Mouse (Mus musculus) left cerebral cortex, postnatal 4 days (tissue): ENCODE measurements at regions not wholly inside any gene's neighbourhood (a gene's known extent, or its start where the extent isn't known, plus 50 kb on each side); places are given as distances from the start of the nearest gene placed in this dataset.

Source experiments
- DNase-seq: peaks from one replicate; pipeline ENCODE4 v3.0.0-alpha.2; 2022
- intact Hi-C: fragments of 180-260 bp; cut with DNase I; formaldehyde crosslinking; loops from one replicate; pipeline ENCODE4 v1.15.1; 2025

- intact Hi-C loops = no loop called here
- DNase-seq = no peak
These were observed 508.8 kb downstream of the Pdcd6ip start for GRCm38 (mm10) chr9:113199241-113199640.

- no peak for DNase-seq
- intact Hi-C loops = no loop called here
These were observed 512.5 kb downstream of the Pdcd6ip start for GRCm38 (mm10) chr9:113195556-113195955.

- intact Hi-C loops = no loop called here
- DNase-seq = no peak
These were observed 515.3 kb downstream of the Pdcd6ip start for GRCm38 (mm10) chr9:113192773-113193172.

DNA sequence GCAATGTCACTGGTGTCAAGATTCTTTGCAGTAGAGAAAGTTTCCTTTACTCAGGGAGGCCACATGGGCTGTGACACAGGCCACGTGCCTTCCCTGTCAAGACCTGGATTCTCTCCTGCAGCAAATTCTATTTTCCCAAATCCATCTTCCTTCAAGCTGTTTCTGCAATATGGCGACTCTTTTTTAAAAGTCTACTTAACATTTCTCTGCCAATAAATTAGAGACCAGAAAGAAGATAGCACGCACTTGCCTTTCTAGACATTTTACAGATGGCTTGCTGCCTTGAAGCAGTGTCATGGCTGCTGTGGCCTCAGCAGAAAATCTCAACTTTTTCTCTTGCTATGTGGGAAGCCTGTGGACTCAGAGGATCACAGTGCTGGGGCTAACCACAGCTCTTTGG, 516.9 kb downstream of the Pdcd6ip start:
- no peak for DNase-seq
- intact Hi-C loops = no loop called here

DNA sequence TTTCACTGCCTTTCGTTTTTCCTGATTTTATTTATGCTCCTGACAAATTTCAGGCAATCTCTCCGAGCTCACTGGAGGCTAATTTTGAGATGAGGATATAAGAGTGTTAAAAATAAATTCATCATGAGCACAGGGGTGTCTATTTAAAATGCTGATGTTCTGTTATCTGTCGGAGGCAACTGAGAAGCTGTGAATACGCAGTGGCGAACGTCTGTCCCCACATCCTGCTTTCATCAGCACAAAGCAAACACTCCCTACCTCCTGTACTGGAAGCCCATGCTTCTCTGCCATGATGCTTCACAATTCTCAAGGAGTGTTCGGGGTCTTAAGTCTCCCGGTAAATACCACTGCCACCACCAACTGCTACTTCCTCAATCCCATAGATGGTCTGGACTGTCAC, 526.9 kb downstream of the Pdcd6ip start:
- intact Hi-C loops = loop anchor here (10.0 kb wide), 1 partner anchor 444 kb away; no protein-coding TSS in a partner anchor
- DNase-seq = no peak

- intact Hi-C loops = loop anchor here (10.0 kb wide), 1 partner anchor 167 kb away; no protein-coding TSS in a partner anchor
- DNase-seq = no peak
These were observed 530.2 kb downstream of the Pdcd6ip start for GRCm38 (mm10) chr9:113177918-113178235.

DNA sequence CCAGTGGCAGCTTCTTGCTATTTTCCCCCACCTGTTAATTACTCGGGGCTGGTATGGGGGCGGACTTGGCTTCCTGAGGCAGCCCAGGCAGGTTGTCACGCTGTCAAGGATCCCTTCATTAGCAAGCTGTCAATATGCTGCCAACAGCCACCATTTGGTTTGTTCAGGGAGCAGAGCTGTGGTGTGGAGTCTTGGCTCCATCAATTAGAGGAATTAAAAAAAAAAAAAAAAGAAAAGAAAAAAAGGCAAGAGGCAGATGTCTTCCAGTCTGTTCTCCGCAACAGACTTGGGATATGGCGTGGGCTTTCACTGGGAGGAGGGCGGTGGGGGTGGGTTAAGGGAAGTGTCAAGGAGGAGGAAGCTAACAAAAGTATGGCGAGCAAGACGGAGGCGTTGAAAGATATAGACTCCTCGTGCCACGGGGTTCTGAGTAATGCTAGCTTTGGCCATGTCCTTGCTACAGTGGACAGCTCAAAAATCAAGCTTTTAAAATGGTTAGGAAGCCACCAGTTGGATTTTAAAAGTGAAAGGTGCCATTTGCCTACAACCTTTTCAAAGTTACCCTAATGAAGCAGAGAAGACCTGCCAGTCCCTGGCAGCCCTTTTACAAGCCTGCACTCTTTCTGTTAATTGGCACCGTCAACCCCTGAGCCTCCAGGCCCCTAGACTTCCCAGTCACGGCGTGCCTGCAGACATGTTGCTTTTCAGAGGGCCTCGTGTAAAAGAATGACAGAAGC, 530.7 kb downstream of the Pdcd6ip start:
- intact Hi-C loops = loop anchor here (10.0 kb wide), 1 partner anchor 167 kb away; no protein-coding TSS in a partner anchor
- DNase-seq = peak; percentile 80

DNA sequence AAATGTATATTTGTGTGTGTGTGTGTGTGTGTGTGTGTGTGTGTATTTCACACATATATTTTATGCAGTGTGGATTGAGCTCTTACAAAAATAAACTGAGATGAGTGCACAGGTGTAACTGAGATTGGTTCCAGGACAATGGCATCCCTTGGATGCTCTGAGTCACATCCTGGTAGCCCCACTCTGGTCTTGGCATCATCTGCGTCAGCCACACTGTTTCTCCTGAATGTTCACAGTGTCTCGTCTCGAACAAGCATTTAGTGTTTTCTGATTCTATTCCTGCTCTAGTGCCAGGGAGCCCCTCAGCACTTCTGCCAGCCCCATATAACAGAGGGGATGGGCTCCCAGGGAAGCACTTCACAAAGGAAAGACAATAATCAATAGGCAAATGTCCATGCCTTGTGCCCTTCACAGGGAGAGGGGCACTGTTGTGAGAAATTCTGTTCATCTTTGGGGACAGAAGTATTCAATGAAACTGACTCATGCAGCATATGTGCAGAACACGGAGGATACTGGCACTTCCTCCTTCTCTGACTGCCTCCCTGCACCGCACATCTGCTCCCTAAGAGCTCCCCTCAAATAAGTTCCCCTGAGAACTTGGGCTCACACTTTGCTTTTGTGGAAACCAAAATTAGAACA, 536.2 kb downstream of the Pdcd6ip start:
- DNase-seq = no peak
- intact Hi-C loops = loop anchor here (10.0 kb wide), 1 partner anchor 173 kb away; no protein-coding TSS in a partner anchor

DNA sequence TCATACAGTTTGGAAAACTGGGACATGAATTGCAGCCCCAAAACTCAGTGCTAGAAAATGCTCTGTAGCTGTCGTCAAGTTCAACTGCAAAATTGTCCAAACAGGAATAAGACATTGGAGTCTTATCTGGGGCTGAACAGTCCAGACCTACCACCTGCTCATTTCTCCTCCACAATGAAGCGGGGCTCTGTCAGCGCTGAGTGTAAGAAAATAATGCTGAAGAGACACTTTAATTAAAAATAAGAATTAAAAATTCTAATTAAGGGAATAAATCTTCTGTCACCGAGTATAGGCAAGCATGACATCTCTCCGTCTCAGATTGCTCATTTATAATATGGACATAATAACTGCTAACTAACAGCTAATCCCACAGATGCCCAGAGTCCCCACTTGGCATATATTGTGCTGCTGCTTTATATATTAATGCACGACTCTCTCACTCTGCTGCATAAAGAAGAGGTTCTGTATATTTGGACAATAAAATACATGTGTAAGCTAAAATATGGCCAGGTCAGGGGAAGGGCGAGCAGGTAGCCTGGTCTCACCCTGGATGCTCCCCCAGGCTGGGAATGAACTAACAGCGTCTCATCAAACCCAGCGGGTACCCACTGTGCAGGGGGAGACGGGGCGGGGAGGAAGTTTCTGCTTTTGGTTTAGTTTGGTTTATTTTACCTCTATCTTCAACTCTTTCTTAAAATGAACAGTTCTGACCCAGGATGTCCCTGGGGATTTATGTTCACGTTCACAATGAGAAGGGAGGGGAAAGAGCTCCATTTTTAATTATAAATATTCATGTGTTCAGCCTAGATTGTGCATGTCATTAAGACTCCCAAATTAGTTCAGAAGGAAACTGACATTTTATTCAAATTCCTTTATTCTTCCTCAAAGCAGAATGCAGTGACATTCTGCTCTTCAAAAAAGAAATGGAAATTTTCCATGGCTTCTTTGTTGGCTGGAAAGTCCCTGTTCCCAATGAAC, 544.9 kb downstream of the Pdcd6ip start:
- no peak for DNase-seq
- intact Hi-C loops = no loop called here

DNA sequence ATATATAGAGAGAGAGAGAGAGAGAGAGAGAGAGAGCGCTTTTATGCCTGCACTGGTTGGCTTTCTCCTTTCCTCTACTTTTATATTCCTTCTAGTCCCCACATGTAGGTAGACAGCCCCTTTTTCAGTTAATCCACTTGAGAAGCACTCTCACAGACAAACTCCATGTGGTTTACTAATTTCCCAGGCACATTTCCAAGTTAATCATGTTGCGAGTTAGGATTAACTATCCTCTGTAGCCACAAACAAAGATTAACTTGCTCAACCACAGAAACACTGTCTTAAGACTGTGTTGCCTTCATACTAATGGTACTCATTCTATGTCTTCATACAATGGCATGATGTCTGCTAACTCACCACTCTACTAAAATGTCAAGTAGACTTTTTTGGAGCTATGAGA, 548.0 kb downstream of the Pdcd6ip start:
- intact Hi-C loops = no loop called here

GRCm38 (mm10) chr9:113158080-113158479, 550.0 kb downstream of the Pdcd6ip start:
- intact Hi-C loops = no loop called here
- DNase-seq = no peak

More for the DNA sequence above, 548.0 kb downstream of the Pdcd6ip start:
- DNase-seq = no peak

DNA sequence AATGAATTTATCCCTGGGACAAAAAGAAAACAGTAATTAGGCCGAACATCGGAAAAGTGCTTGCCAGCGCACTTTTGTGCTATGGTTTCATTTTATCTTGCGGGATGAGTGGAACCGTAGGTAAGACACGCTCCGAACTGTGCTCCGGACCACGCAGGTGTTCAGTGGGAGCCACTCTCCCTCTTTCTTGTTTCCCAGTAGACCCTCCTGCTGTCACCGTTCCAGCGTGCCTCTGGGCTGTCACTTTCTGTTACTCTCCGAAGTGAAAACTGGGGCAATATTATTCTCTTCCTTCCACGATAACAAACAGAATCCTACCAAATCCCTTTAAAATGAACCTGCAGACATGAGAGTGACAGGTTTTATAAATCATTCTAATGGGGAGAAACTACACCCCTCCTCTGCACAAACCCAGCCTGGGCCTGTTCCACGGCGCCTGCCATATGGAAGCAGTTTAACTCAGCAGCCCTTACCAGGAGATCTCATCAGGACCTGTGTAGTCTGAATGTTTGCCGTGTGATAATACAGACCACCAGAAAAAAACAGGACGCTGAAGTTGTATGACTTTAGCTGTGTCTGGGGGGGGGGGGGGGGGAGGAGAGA, 550.5 kb downstream of the Pdcd6ip start:
- intact Hi-C loops = no loop called here
- DNase-seq = peak; percentile 21

DNA sequence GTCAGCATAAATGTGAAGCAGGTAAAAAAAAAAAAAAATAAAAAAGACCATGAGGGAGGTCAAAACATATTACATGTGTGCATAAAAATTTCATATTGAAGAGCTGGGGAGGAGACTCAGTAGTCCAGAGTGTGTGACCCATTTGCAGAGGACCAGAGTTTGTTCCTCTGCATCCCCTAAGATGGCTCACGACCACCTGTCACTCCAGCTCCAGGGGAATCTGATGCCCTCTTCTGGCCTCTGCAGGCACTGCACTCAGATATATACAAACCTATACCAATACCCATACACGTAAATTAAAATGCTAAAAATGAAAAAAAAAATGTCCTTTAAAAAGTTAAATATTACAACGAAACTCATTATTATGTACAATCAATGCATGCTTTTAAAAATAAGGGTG, 551.4 kb downstream of the Pdcd6ip start:
- DNase-seq = peak; percentile 31
- intact Hi-C loops = no loop called here

GRCm38 (mm10) chr9:113149084-113149483, 559.0 kb downstream of the Pdcd6ip start:
- intact Hi-C loops = no loop called here
- DNase-seq = no peak

- no peak for DNase-seq
These were observed 561.5 kb downstream of the Pdcd6ip start for GRCm38 (mm10) chr9:113146571-113146970.

GRCm38 (mm10) chr9:113145036-113145435, 563.0 kb downstream of the Pdcd6ip start:
- DNase-seq = no peak
- intact Hi-C loops = no loop called here

More at GRCm38 (mm10) chr9:113146571-113146970, 561.5 kb downstream of the Pdcd6ip start:
- intact Hi-C loops = no loop called here

DNA sequence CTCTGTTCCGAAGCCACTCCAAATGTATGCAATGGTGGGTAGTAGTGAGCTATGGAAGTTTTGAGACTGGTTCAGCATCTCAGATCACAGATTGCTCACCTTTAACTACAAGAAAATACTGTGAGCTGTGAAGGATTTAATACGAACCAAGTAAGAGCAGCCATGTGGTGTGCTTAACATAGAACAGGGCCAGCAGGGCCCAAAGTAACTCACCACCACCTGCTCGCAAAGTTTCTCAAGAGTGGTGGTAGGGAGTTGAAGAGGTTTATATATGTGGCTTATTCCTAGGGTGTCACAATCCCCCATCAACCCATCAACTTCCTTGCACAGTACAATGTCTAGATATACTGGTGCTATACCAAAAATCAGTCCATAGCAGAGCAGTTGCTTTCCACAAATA, 573.4 kb downstream of the Pdcd6ip start:
- intact Hi-C loops = no loop called here
- no peak for DNase-seq

DNA sequence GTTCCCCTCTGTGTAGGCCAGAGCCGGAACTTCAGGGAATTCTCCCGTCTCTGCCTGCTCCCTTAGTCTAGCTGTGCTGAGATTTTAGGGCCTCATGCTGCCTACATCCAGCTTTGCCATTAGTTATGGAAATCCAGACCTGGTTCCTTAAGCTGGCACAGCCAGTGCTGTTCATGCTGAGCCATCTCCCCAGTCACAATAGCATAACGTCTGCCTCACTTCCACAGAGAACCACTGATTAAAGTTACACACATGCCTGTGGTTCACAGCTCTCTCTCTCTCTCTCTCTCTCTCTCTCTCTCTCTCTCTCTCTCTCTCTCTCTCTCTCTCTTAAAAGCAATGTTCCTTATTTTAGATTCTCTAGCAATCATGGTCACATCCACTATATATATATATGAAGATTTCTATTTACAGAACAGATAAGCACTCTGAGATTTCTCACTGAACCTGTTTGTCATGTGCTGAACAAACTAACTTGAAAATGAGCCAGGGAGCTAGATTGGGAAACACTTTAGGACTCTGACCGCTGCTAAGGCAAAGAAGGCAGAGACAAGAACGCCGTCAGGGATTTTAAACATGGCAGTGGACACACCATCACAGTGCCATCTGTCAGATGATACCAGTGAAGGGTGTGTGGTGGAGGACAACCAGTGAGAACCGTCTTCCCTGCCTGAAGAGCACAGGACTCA, 584.9 kb downstream of the Pdcd6ip start:
- no peak for DNase-seq
- intact Hi-C loops = no loop called here

GRCm38 (mm10) chr9:113122253-113122749, 585.8 kb downstream of the Pdcd6ip start:
- DNase-seq = no peak
- intact Hi-C loops = no loop called here

DNA sequence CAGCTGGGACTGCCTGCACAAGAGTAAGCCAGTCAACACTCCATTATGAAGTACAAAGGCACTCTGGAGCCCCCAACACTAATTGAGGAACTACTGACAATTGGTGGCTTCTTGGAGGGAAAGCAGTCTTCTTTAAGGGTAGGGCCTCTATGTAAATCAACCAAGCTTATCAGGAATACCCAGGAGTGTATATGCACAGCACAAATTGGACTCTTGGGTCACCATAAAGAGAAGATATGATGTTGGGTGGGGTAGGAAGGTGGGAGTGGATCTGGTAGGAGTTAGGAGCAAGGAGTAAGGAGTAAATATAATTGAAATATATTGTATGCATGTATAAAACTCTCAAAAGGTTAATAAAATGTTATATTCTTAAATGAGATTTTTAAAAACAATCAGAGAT, 587.7 kb downstream of the Pdcd6ip start:
- no peak for DNase-seq
- intact Hi-C loops = no loop called here
